Mouse (Mus musculus) hindbrain, embryonic 11.5 days (tissue): Measurements from ENCODE around the gene Mfsd6. TPM values are rescaled to one million over a fixed set of nuclear protein-coding genes. Genes with fewer than 3 reads are reported as not detected.

Experiments
- ATAC-seq: fragments of 200-750 bp; cut with Nextera tagmentation; 2 replicates; pipeline ENCODE4 v1.8.0; 2017; ENCODE audit warnings: mild to moderate bottlenecking, moderate TSS enrichment, moderate library complexity; ENCODE audit not compliant: low FRiP score
- DNase-seq: peaks from one replicate; pipeline ENCODE4 v3.0.0-alpha.2; 2015; ENCODE audit warnings: low spot score
- H3K27ac ChIP-seq: fragments of 300-500 bp; sonication (generic); 2 replicates; pipeline ENCODE4 v1.5.1; 2014; ENCODE audit warnings: mild to moderate bottlenecking, low read depth, low read length
- H3K27me3 ChIP-seq: fragments of 300-500 bp; sonication (generic); 2 replicates; pipeline ENCODE4 v1.6.1; 2014; ENCODE audit warnings: mild to moderate bottlenecking, low read length, moderate library complexity, mixed read lengths; ENCODE audit not compliant: control insufficient read depth, insufficient read depth
- H3K36me3 ChIP-seq: fragments of 300-500 bp; sonication (generic); 2 replicates; pipeline ENCODE4 v1.6.1; 2014; ENCODE audit warnings: mild to moderate bottlenecking, low read length, moderate library complexity, mixed read lengths; ENCODE audit not compliant: control insufficient read depth, insufficient read depth
- H3K4me1 ChIP-seq: fragments of 300-500 bp; sonication (generic); replicated peaks from 2 replicates; pipeline ENCODE4 v1.6.1; 2014; ENCODE audit warnings: low read length, mixed read lengths; ENCODE audit not compliant: control insufficient read depth, insufficient read depth
- H3K4me2 ChIP-seq: fragments of 300-500 bp; sonication (generic); replicated peaks from 2 replicates; pipeline ENCODE4 v1.6.1; 2014; ENCODE audit warnings: mild to moderate bottlenecking, low read depth, low read length
- H3K4me3 ChIP-seq: fragments of 300-500 bp; sonication (generic); 2 replicates; pipeline ENCODE4 v1.5.1; 2014; ENCODE audit warnings: low read depth, low read length
- H3K9ac ChIP-seq: fragments of 300-500 bp; sonication (generic); 2 replicates; pipeline ENCODE4 v1.6.1; 2014; ENCODE audit warnings: low read depth, low read length
- H3K9me3 ChIP-seq: fragments of 300-500 bp; sonication (generic); 2 replicates; pipeline ENCODE4 v1.6.1; 2016; ENCODE audit warnings: low read length; ENCODE audit not compliant: control insufficient read depth
- WGBS: fragments of 180-500 bp; shearing (Covaris S2); extraction: QIAGEN DNeasy Blood & Tissue Kit; methylation state at CpG from one replicate; pipeline ENCODE4 v1.1.7; 2014; 5-methylcytosine and 5-hydroxymethylcytosine counted together
- polyA plus RNA-seq: library from polyadenylated mRNA; unstranded; fragments of >200 nt; fragmentation: Nextera tagmentation; extraction: Ambion mirVana; gene quantifications from 2 replicates; pipeline ENCODE4 v1.2.1, GENCODE M21; 2014

Gene Mfsd6
- 5.0 and 6.6 TPM in 2 replicates for polyA plus RNA-seq

GRCm38 (mm10) chr1:52727056-52727900 is at the start of gene Mfsd6:
Gene Mfsd6, minus strand, starts transcription at chr1:52727462.
- 1% methylated on average over 48 of the region's 63 CpGs for WGBS
- H3K27ac ChIP-seq: peak within 1 kb of the TSS; percentile 83
- H3K4me1 ChIP-seq: 0 out of 2 replicates have a peak, but pooled peaks cover 2% of the 10 kb centered on the region

GRCm38 (mm10) chr1:52765176-52766111 is 38.2 kb upstream of the Mfsd6 start:
- ATAC-seq (no peak), DNase-seq (no peak)
- Histone ChIP-seq H3K9me3 (no peaks in the 10 kb centered on the region), H3K4me1 (no peaks in the 10 kb centered on the region), H3K9ac (no peak overlapping the region), H3K36me3 (no peaks in the 10 kb centered on the region), H3K27me3 (no peaks in the 10 kb centered on the region), H3K4me3 (no peak overlapping the region), H3K27ac (no peak overlapping the region), H3K4me2 (no peak overlapping the region)
- 82% methylated on average over 7 of the region's 7 CpGs for WGBS

More at GRCm38 (mm10) chr1:52727056-52727900, at the start of gene Mfsd6:
- Histone ChIP-seq H3K9ac (peak within 1 kb of the TSS; percentile 89), H3K4me2 (peak within 1 kb of the TSS; percentile 61), H3K9me3 (no peaks in the 10 kb centered on the region), H3K4me3 (peak within 1 kb of the TSS; percentile 84), H3K36me3 (no peaks in the 10 kb centered on the region), H3K27me3 (0 out of 2 replicates have a peak, but pooled peaks cover 3% of the 10 kb centered on the region)
- ATAC-seq (peak; percentile 76), DNase-seq (peak; percentile 66)

- Histone ChIP-seq H3K9me3 (no peaks in the 10 kb centered on the region), H3K4me2 (no peak overlapping the region), H3K27me3 (no peaks in the 10 kb centered on the region), H3K9ac (no peak overlapping the region), H3K36me3 (no peaks in the 10 kb centered on the region), H3K4me3 (no peak overlapping the region), H3K4me1 (no peaks in the 10 kb centered on the region), H3K27ac (no peak overlapping the region)
- ATAC-seq: no peak
- DNase-seq: no peak
- WGBS: 74% methylated on average over 4 of the region's 4 CpGs
These were observed 36.9 kb upstream of the Mfsd6 start for GRCm38 (mm10) chr1:52763894-52764809.

GRCm38 (mm10) chr1:52758174-52758573 is 30.9 kb upstream of the Mfsd6 start:
- Histone ChIP-seq H3K27me3 (no peaks in the 10 kb centered on the region), H3K4me2 (no peak overlapping the region), H3K4me1 (no peaks in the 10 kb centered on the region), H3K9me3 (no peaks in the 10 kb centered on the region), H3K36me3 (no peaks in the 10 kb centered on the region), H3K27ac (no peak overlapping the region), H3K9ac (no peak overlapping the region), H3K4me3 (no peak overlapping the region)
- peak; percentile 25 for DNase-seq
- WGBS: 70% methylated on average over 1 of the region's 1 CpGs
- ATAC-seq: no peak

- H3K9ac ChIP-seq: no peak overlapping the region
- no peaks in the 10 kb centered on the region for H3K9me3 ChIP-seq
- no peak for DNase-seq
- H3K4me2 ChIP-seq: no peak overlapping the region
- no peaks in the 10 kb centered on the region for H3K27me3 ChIP-seq
- 92% methylated on average over 1 of the region's 1 CpGs for WGBS
- H3K4me1 ChIP-seq: no peaks in the 10 kb centered on the region
- no peak overlapping the region for H3K4me3 ChIP-seq
- no peak for ATAC-seq
- no peaks in the 10 kb centered on the region for H3K36me3 ChIP-seq
- no peak overlapping the region for H3K27ac ChIP-seq
These were observed 27.1 kb upstream of the Mfsd6 start for GRCm38 (mm10) chr1:52754331-52754730.

GRCm38 (mm10) chr1:52753828-52754227 is 26.6 kb upstream of the Mfsd6 start:
- WGBS: 84% methylated on average over 2 of the region's 2 CpGs
- Histone ChIP-seq H3K9ac (no peak overlapping the region), H3K27me3 (no peaks in the 10 kb centered on the region), H3K27ac (no peak overlapping the region), H3K4me3 (no peak overlapping the region), H3K9me3 (no peaks in the 10 kb centered on the region), H3K4me2 (no peak overlapping the region), H3K4me1 (no peaks in the 10 kb centered on the region), H3K36me3 (no peaks in the 10 kb centered on the region)
- DNase-seq (no peak), ATAC-seq (no peak)

GRCm38 (mm10) chr1:52752706-52753105 is 25.4 kb upstream of the Mfsd6 start:
- WGBS: 70% methylated on average over 3 of the region's 3 CpGs
- H3K27me3 ChIP-seq: no peaks in the 10 kb centered on the region
- H3K27ac ChIP-seq: no peak overlapping the region
- no peaks in the 10 kb centered on the region for H3K9me3 ChIP-seq
- H3K4me3 ChIP-seq: no peak overlapping the region
- no peak overlapping the region for H3K4me2 ChIP-seq
- H3K36me3 ChIP-seq: no peaks in the 10 kb centered on the region
- no peaks in the 10 kb centered on the region for H3K4me1 ChIP-seq
- no peak for DNase-seq
- H3K9ac ChIP-seq: no peak overlapping the region
- no peak for ATAC-seq

GRCm38 (mm10) chr1:52751634-52752033 is 24.4 kb upstream of the Mfsd6 start:
- Histone ChIP-seq H3K9me3 (no peaks in the 10 kb centered on the region), H3K4me2 (no peak overlapping the region), H3K4me1 (no peaks in the 10 kb centered on the region), H3K27me3 (no peaks in the 10 kb centered on the region), H3K27ac (no peak overlapping the region), H3K9ac (no peak overlapping the region), H3K4me3 (no peak overlapping the region), H3K36me3 (no peaks in the 10 kb centered on the region)
- ATAC-seq (no peak), DNase-seq (no peak)
- 84% methylated on average over 1 of the region's 1 CpGs for WGBS
